Mouse (Mus musculus): Measurements from ENCODE around the gene Rdx.
"Not testable (repeated sequence)": the region's sequence is repeated elsewhere in the genome, so short reads cannot be mapped to it uniquely, and the experiment has no call there.

Rdx gene

GRCm38 (mm10) chr9:52052221-52052620, 5.2 kb downstream of the Rdx start:
- DNase-seq (ENCODE audit: low spot score in 2 of 2): no peak

- no peak for DNase-seq (ENCODE audit: low spot score in 2 of 2)
Observed at GRCm38 (mm10) chr9:52055313-52055712, 8.3 kb downstream of the Rdx start.

- DNase-seq (ENCODE audit: low spot score in 2 of 2): no peak
Observed at GRCm38 (mm10) chr9:52059788-52060187, 12.8 kb downstream of the Rdx start.

GRCm38 (mm10) chr9:52070052-52070451, 23.1 kb downstream of the Rdx start:
- DNase-seq (ENCODE audit: low spot score in 2 of 2): no peak

- DNase-seq (ENCODE audit: low spot score in 2 of 2): not testable (repeated sequence)
Observed at GRCm38 (mm10) chr9:52071352-52071751, 24.4 kb downstream of the Rdx start.

- no peak for DNase-seq (ENCODE audit: low spot score in 2 of 2)
Observed at GRCm38 (mm10) chr9:52072202-52072601, 25.2 kb downstream of the Rdx start.

- no peak for DNase-seq (ENCODE audit: low spot score in 2 of 2)
Observed at GRCm38 (mm10) chr9:52076089-52076488, 29.1 kb downstream of the Rdx start.

GRCm38 (mm10) chr9:52077692-52078091, 30.7 kb downstream of the Rdx start:
- no peak for DNase-seq (ENCODE audit: low spot score in 2 of 2)

- DNase-seq (ENCODE audit: low spot score in 2 of 2): no peak
Observed at GRCm38 (mm10) chr9:52081979-52082378, 35.0 kb downstream of the Rdx start.

GRCm38 (mm10) chr9:52082414-52082813, 35.4 kb downstream of the Rdx start:
- no peak for DNase-seq (ENCODE audit: low spot score in 2 of 2)

GRCm38 (mm10) chr9:52091752-52092151, 44.8 kb downstream of the Rdx start:
- no peak for DNase-seq (ENCODE audit: low spot score in 2 of 2)

GRCm38 (mm10) chr9:52092311-52092710, 45.3 kb downstream of the Rdx start:
- no peak for DNase-seq (ENCODE audit: low spot score in 2 of 2)

GRCm38 (mm10) chr9:52093108-52093507, 46.1 kb downstream of the Rdx start:
- no peak for DNase-seq (ENCODE audit: low spot score in 2 of 2)

GRCm38 (mm10) chr9:52094016-52094415, 47.0 kb downstream of the Rdx start:
- DNase-seq (ENCODE audit: low spot score in 2 of 2): no peak

GRCm38 (mm10) chr9:52094471-52094980, 47.6 kb downstream of the Rdx start:
- no peak for DNase-seq (ENCODE audit: low spot score in 2 of 2)

GRCm38 (mm10) chr9:52095666-52096065, 48.7 kb downstream of the Rdx start:
- no peak for DNase-seq (ENCODE audit: low spot score in 2 of 2)

GRCm38 (mm10) chr9:52097386-52097785, 50.4 kb downstream of the Rdx start:
- no peak for DNase-seq (ENCODE audit: low spot score in 2 of 2)

- DNase-seq (ENCODE audit: low spot score in 2 of 2): peak; percentile 67 to 70
Observed at GRCm38 (mm10) chr9:52098600-52098999, 51.6 kb downstream of the Rdx start.

- no peak for DNase-seq (ENCODE audit: low spot score in 2 of 2)
Observed at GRCm38 (mm10) chr9:52100426-52100825, 53.5 kb downstream of the Rdx start.

- DNase-seq (ENCODE audit: low spot score in 2 of 2): no peak
Observed at GRCm38 (mm10) chr9:52102060-52102844, 55.3 kb downstream of the Rdx start.

- DNase-seq (ENCODE audit: low spot score in 2 of 2): no peak
Observed at GRCm38 (mm10) chr9:52103448-52104224, 56.7 kb downstream of the Rdx start.

- DNase-seq (ENCODE audit: low spot score in 2 of 2): no peak
Observed at GRCm38 (mm10) chr9:52104225-52104615, 57.2 kb downstream of the Rdx start.

GRCm38 (mm10) chr9:52105423-52105822, 58.5 kb downstream of the Rdx start:
- DNase-seq (ENCODE audit: low spot score in 2 of 2): no peak

Measured in frontal cortex, postnatal 25 days (tissue).